Comparison of ENCODE assay signal across 10 mouse cellular contexts in genomic region chr11:48869380-48870110, GRCm38 (mm10). TPM values are rescaled to one million over a fixed set of nuclear protein-coding genes. Genes with fewer than 3 reads are reported as not detected.
DNase-seq lines count a peak whose midpoint lies in the region; ATAC-seq lines count a peak whose summit lies in the region.
"Had no signal": no experiment of that assay in that cellular context is flagged by ENCODE, and none has a peak within 500 bp of the region (broad histone marks: within the 10 kb centered on the region; RNA-seq: fewer than 3 reads in every experiment).

No protein-coding gene starts in this region.

- peak overlapping the region; percentile 60 for H3K4me2 ChIP-seq in hindbrain, embryonic 14.5 days (replicated peaks)
- peak overlapping the region; percentile 53; the same call in 1 of the 2 replicates for H3K4me2 ChIP-seq in kidney, embryonic 14.5 days (replicated peaks; ENCODE audit: low read depth, low read length)

- H3K27ac ChIP-seq in hindbrain, embryonic 14.5 days: no peak overlapping the region
- H3K27ac ChIP-seq in hindbrain, embryonic 10.5 days: no peak overlapping the region
- no peak overlapping the region for H3K27ac ChIP-seq in kidney, embryonic 14.5 days (ENCODE audit: low read depth, low read length)
- H3K27ac ChIP-seq: neural tube, embryonic 12.5 days had no signal

- no peak for DNase-seq in hindbrain, embryonic 14.5 days (ENCODE audit: low spot score)
- DNase-seq in hindbrain, embryonic 10.5 days (ENCODE audit: low spot score): no peak
- peak; percentile 31 for DNase-seq in c-Kit-positive CD71-positive TER-119-negative erythroid progenitor cells, embryonic 14.5 days (ENCODE audit: low read depth)
- peak; percentile 44 for DNase-seq in naive thymus-derived CD4-positive, alpha-beta T cell, adult 2 months (ENCODE audit: low read depth)
- DNase-seq in embryo, embryonic 11 days: no peak
- no peak for DNase-seq in embryo, embryonic 9.5 days (ENCODE audit: extremely low spot score)
- DNase-seq: gastrocnemius, postnatal 36 days had no signal

- H3K27me3 ChIP-seq in hindbrain, embryonic 14.5 days (ENCODE audit: control insufficient read depth, insufficient read depth, low read length): peaks cover 8% of the 10 kb centered on the region; the same call in 1 of the 2 replicates
- peaks cover 20% of the 10 kb centered on the region for H3K27me3 ChIP-seq in hindbrain, embryonic 10.5 days (ENCODE audit: insufficient read depth, poor library complexity, severe bottlenecking)
- H3K27me3 ChIP-seq in kidney, embryonic 14.5 days (ENCODE audit: control insufficient read depth, insufficient read depth, low read length): no peaks in the 10 kb centered on the region

- ATAC-seq in hindbrain, embryonic 14.5 days (ENCODE audit: low FRiP score): no peak
- ATAC-seq in kidney, embryonic 14.5 days (ENCODE audit: low FRiP score, low TSS enrichment): no peak
- no peak for ATAC-seq in megakaryocyte-erythroid progenitor cell, adult 5-6 weeks (replicated peaks; ENCODE audit: low FRiP score, low TSS enrichment, poor library complexity, severe bottlenecking)

- H3K36me3 ChIP-seq in hindbrain, embryonic 14.5 days (replicated peaks; ENCODE audit: control insufficient read depth, insufficient read depth): no peaks in the 10 kb centered on the region
- H3K36me3 ChIP-seq in hindbrain, embryonic 10.5 days: no peaks in the 10 kb centered on the region
- peaks cover 5% of the 10 kb centered on the region; the same call in 1 of the 2 replicates for H3K36me3 ChIP-seq in kidney, embryonic 14.5 days (ENCODE audit: control insufficient read depth, insufficient read depth, low read length)
- H3K36me3 ChIP-seq: neural tube, embryonic 12.5 days had no signal

- peaks cover 15% of the 10 kb centered on the region for H3K4me1 ChIP-seq in hindbrain, embryonic 14.5 days (replicated peaks; ENCODE audit: control insufficient read depth, insufficient read depth, low read length)
- peaks cover 21% of the 10 kb centered on the region for H3K4me1 ChIP-seq in hindbrain, embryonic 10.5 days (replicated peaks)
- H3K4me1 ChIP-seq in kidney, embryonic 14.5 days (ENCODE audit: control insufficient read depth, insufficient read depth, low read length): peaks cover 16% of the 10 kb centered on the region

- H3K4me3 ChIP-seq in hindbrain, embryonic 14.5 days (replicated peaks; ENCODE audit: low read length): no peak overlapping the region
- no peak overlapping the region for H3K4me3 ChIP-seq in hindbrain, embryonic 10.5 days
- H3K4me3 ChIP-seq in kidney, embryonic 14.5 days (ENCODE audit: low read length): peak overlapping the region; percentile 15; the same call in 1 of the 2 replicates
- H3K4me3 ChIP-seq: neural tube, embryonic 12.5 days had no signal

- no peaks in the 10 kb centered on the region for H3K9me3 ChIP-seq in hindbrain, embryonic 14.5 days (ENCODE audit: control insufficient read depth, low read length)
- H3K9me3 ChIP-seq in hindbrain, embryonic 10.5 days: no peaks in the 10 kb centered on the region
- H3K9me3 ChIP-seq in kidney, embryonic 14.5 days (ENCODE audit: control insufficient read depth, low read length): no peaks in the 10 kb centered on the region
- H3K9me3 ChIP-seq: neural tube, embryonic 12.5 days had no signal

- WGBS in hindbrain, embryonic 14.5 days: 78% methylated on average over 7 of the region's 7 CpGs
- 82% methylated on average over 7 of the region's 7 CpGs for WGBS in hindbrain, embryonic 10.5 days
- WGBS in kidney, embryonic 14.5 days: 67% methylated on average over 7 of the region's 7 CpGs

- H3K9ac ChIP-seq in hindbrain, embryonic 14.5 days: no peak overlapping the region
- no peak overlapping the region; the same call in 1 of the 2 replicates for H3K9ac ChIP-seq in kidney, embryonic 14.5 days (ENCODE audit: low read depth, low read length)
- H3K9ac ChIP-seq: neural tube, embryonic 12.5 days had no signal

RNA-seq across cellular contexts. Expression of gene Irgm1, which starts 1.9 kb away (rescaled TPM):
- 4.0 and 4.2 TPM in 2 replicates for polyA plus RNA-seq in hindbrain, embryonic 14.5 days (2014; fragmentation: Nextera tagmentation; extraction: Ambion mirVana)
- polyA plus RNA-seq in hindbrain, embryonic 10.5 days (2016; fragmentation: Nextera tagmentation; extraction: Ambion mirVana): 1.8 and 2.4 TPM in 2 replicates
- 11.7 and 13.2 TPM in 2 replicates for polyA plus RNA-seq in kidney, embryonic 14.5 days (2014; fragmentation: Nextera tagmentation; extraction: Ambion mirVana)
- total RNA-seq in megakaryocyte-erythroid progenitor cell, adult 5-6 weeks (2014; fragmentation: Nextera tagmentation): 37.4 and 43.3 TPM in 2 replicates
- total RNA-seq in megakaryocyte-erythroid progenitor cell, adult 5-6 weeks (2017): 53.9 and 61.5 TPM in 2 replicates

RNA-seq across cellular contexts. Expression of gene Gm5431, which starts 32.5 kb away (rescaled TPM):
- 0.16 and 0.74 TPM in 2 replicates for polyA plus RNA-seq in hindbrain, embryonic 14.5 days (2014; fragmentation: Nextera tagmentation; extraction: Ambion mirVana)
- 0.12 TPM in 1 of 2 replicates, not detected in the other for polyA plus RNA-seq in hindbrain, embryonic 10.5 days (2016; fragmentation: Nextera tagmentation; extraction: Ambion mirVana)
- polyA plus RNA-seq in kidney, embryonic 14.5 days (2014; fragmentation: Nextera tagmentation; extraction: Ambion mirVana): 0.15 and 0.23 TPM in 2 replicates
- not detected in 2 replicates for total RNA-seq in megakaryocyte-erythroid progenitor cell, adult 5-6 weeks (2014; fragmentation: Nextera tagmentation)
- not detected in 2 replicates for total RNA-seq in megakaryocyte-erythroid progenitor cell, adult 5-6 weeks (2017)

RNA-seq across cellular contexts. Expression of gene Gm12184, which starts 43.1 kb away (rescaled TPM):
- polyA plus RNA-seq in hindbrain, embryonic 14.5 days (2014; fragmentation: Nextera tagmentation; extraction: Ambion mirVana): 1.6 and 2.4 TPM in 2 replicates
- polyA plus RNA-seq in hindbrain, embryonic 10.5 days (2016; fragmentation: Nextera tagmentation; extraction: Ambion mirVana): 3.5 and 4.7 TPM in 2 replicates
- polyA plus RNA-seq in kidney, embryonic 14.5 days (2014; fragmentation: Nextera tagmentation; extraction: Ambion mirVana): 5.6 and 7.6 TPM in 2 replicates
- 10.6 and 12.0 TPM in 2 replicates for total RNA-seq in megakaryocyte-erythroid progenitor cell, adult 5-6 weeks (2014; fragmentation: Nextera tagmentation)
- total RNA-seq in megakaryocyte-erythroid progenitor cell, adult 5-6 weeks (2017): 6.7 and 9.1 TPM in 2 replicates

RNA-seq across cellular contexts. Expression of gene Trim7, which starts 43.6 kb away (rescaled TPM):
- polyA plus RNA-seq in hindbrain, embryonic 14.5 days (2014; fragmentation: Nextera tagmentation; extraction: Ambion mirVana): 1.7 and 2.5 TPM in 2 replicates
- polyA plus RNA-seq in hindbrain, embryonic 10.5 days (2016; fragmentation: Nextera tagmentation; extraction: Ambion mirVana): 0.26 and 0.30 TPM in 2 replicates
- 1.3 and 2.9 TPM in 2 replicates for polyA plus RNA-seq in kidney, embryonic 14.5 days (2014; fragmentation: Nextera tagmentation; extraction: Ambion mirVana)
- 0.84 TPM in 1 of 2 replicates, not detected in the other for total RNA-seq in megakaryocyte-erythroid progenitor cell, adult 5-6 weeks (2014; fragmentation: Nextera tagmentation)
- total RNA-seq in megakaryocyte-erythroid progenitor cell, adult 5-6 weeks (2017): 0.75 and 0.80 TPM in 2 replicates

RNA-seq across cellular contexts. Expression of gene Trim41, which starts 52.4 kb away (rescaled TPM):
- 4.6 and 5.6 TPM in 2 replicates for polyA plus RNA-seq in hindbrain, embryonic 14.5 days (2014; fragmentation: Nextera tagmentation; extraction: Ambion mirVana)
- 4.5 and 5.1 TPM in 2 replicates for polyA plus RNA-seq in hindbrain, embryonic 10.5 days (2016; fragmentation: Nextera tagmentation; extraction: Ambion mirVana)
- polyA plus RNA-seq in kidney, embryonic 14.5 days (2014; fragmentation: Nextera tagmentation; extraction: Ambion mirVana): 5.8 and 6.1 TPM in 2 replicates
- total RNA-seq in megakaryocyte-erythroid progenitor cell, adult 5-6 weeks (2014; fragmentation: Nextera tagmentation): 16.0 and 19.8 TPM in 2 replicates
- 18.6 and 64.6 TPM in 2 replicates for total RNA-seq in megakaryocyte-erythroid progenitor cell, adult 5-6 weeks (2017)

Comparison
In these comparisons a context has a peak if more than half of its experiments do, and no peak if none do; other contexts are left out.
1. DNase-seq: peak in c-Kit-positive CD71-positive TER-119-negative erythroid progenitor cells, embryonic 14.5 days (single experiment) and naive thymus-derived CD4-positive, alpha-beta T cell, adult 2 months (single experiment); none in hindbrain, embryonic 14.5 days (single experiment), hindbrain, embryonic 10.5 days (single experiment), embryo, embryonic 11 days (single experiment) and embryo, embryonic 9.5 days (single experiment).